Mouse (Mus musculus) hematopoietic stem cell, adult 5-6 weeks (primary cell): ENCODE data around the gene Cfdp1. TPM values are rescaled to one million over a fixed set of nuclear protein-coding genes. Genes with fewer than 3 reads are reported as not detected.

Experiments used
- ATAC-seq, 2 experiments: fragments of 125-278 bp in 1 of 2; replicated peaks in 1 of 2; 2 replicates each; pipeline ENCODE4 v1.8.0; 2016 to 2017; ENCODE audit warnings: inconsistent platforms in 2 of 2, mild to moderate bottlenecking in 2 of 2, moderate number of reproducible peaks in 2 of 2, low read depth in 1 of 2, moderate TSS enrichment in 1 of 2; ENCODE audit not compliant: low FRiP score in 2 of 2, poor library complexity in 2 of 2, severe bottlenecking in 2 of 2, insufficient read depth in 1 of 2, low TSS enrichment in 1 of 2
- total RNA-seq: library from RNA; stranded (forward); fragments of 172-1452, 232-1000 nt; gene quantifications from 2 replicates; pipeline ENCODE4 v1.2.3, GENCODE M21; 2017

Cfdp1 gene
- total RNA-seq, 1 experiment from 2014 or later, result 207 TPM

- no peak for ATAC-seq
These were observed 40.3 kb downstream of the Cfdp1 start for GRCm38 (mm10) chr8:111813818-111814217.

- ATAC-seq, result no peak
These were observed 41.3 kb downstream of the Cfdp1 start for GRCm38 (mm10) chr8:111812835-111813234.

GRCm38 (mm10) chr8:111810656-111811336 lies 43.3 kb downstream of the Cfdp1 start:
- ATAC-seq, result no peak

- no peak for ATAC-seq
These were observed 45.0 kb downstream of the Cfdp1 start for GRCm38 (mm10) chr8:111808891-111809622.

- no peak for ATAC-seq
These were observed 46.1 kb downstream of the Cfdp1 start for GRCm38 (mm10) chr8:111808006-111808405.

GRCm38 (mm10) chr8:111803362-111803761 lies 50.7 kb downstream of the Cfdp1 start:
- no peak for ATAC-seq

- ATAC-seq, result no peak
These were observed 51.8 kb downstream of the Cfdp1 start for GRCm38 (mm10) chr8:111802256-111802655.

- ATAC-seq, result no peak
These were observed 52.6 kb downstream of the Cfdp1 start for GRCm38 (mm10) chr8:111801456-111801855.

- no peak for ATAC-seq
These were observed 57.6 kb downstream of the Cfdp1 start for GRCm38 (mm10) chr8:111796528-111796927.

GRCm38 (mm10) chr8:111793324-111793917 lies 60.7 kb downstream of the Cfdp1 start:
- no peak for ATAC-seq

- no peak for ATAC-seq
These were observed 64.5 kb downstream of the Cfdp1 start for GRCm38 (mm10) chr8:111789639-111790038.

- no peak for ATAC-seq
These were observed 64.9 kb downstream of the Cfdp1 start for GRCm38 (mm10) chr8:111789200-111789599.

GRCm38 (mm10) chr8:111788497-111788896 lies 65.6 kb downstream of the Cfdp1 start:
- ATAC-seq, result no peak

GRCm38 (mm10) chr8:111788085-111788484 lies 66.0 kb downstream of the Cfdp1 start:
- no peak for ATAC-seq

GRCm38 (mm10) chr8:111787683-111788082 lies 66.4 kb downstream of the Cfdp1 start:
- ATAC-seq, result no peak

GRCm38 (mm10) chr8:111786701-111787588 lies 67.1 kb downstream of the Cfdp1 start:
- ATAC-seq, result no peak

GRCm38 (mm10) chr8:111786116-111786515 lies 68.0 kb downstream of the Cfdp1 start:
- ATAC-seq, result no peak
